Mouse (Mus musculus) neural tube, embryonic 13.5 days (tissue): ENCODE measurements around the gene Fam189a1. TPM values are rescaled to one million over a fixed set of nuclear protein-coding genes. Genes with fewer than 3 reads are reported as not detected.
A peak's percentile ranks its signal among the peaks of the same experiment; 100 is the strongest.

ENCODE experiments used
- ATAC-seq: fragments of 200-750 bp; cut with Nextera tagmentation; 2 replicates; pipeline ENCODE4 v1.8.0; 2017; ENCODE audit warnings: low read depth, mild to moderate bottlenecking, moderate TSS enrichment, moderate library complexity
- H3K27ac ChIP-seq: fragments of 300-500 bp; sonication (generic); replicated peaks from 2 replicates; pipeline ENCODE4 v1.5.1; 2015; ENCODE audit warnings: moderate library complexity, mild to moderate bottlenecking, inconsistent platforms
- H3K27me3 ChIP-seq: fragments of 300-500 bp; sonication (generic); 2 replicates; pipeline ENCODE4 v1.6.1; 2015; ENCODE audit warnings: mild to moderate bottlenecking, inconsistent platforms
- H3K36me3 ChIP-seq: fragments of 300-500 bp; sonication (generic); 2 replicates; pipeline ENCODE4 v1.6.1; 2015; ENCODE audit warnings: mild to moderate bottlenecking, inconsistent platforms
- H3K4me1 ChIP-seq: fragments of 300-500 bp; sonication (generic); replicated peaks from 2 replicates; pipeline ENCODE4 v1.6.1; 2015; ENCODE audit warnings: inconsistent platforms
- H3K4me2 ChIP-seq: fragments of 300-500 bp; sonication (generic); 2 replicates; pipeline ENCODE4 v1.6.1; 2015; ENCODE audit warnings: inconsistent platforms, mild to moderate bottlenecking, moderate library complexity
- H3K4me3 ChIP-seq: fragments of 300-500 bp; sonication (generic); 2 replicates; pipeline ENCODE4 v1.5.1; 2015; ENCODE audit warnings: mild to moderate bottlenecking, inconsistent platforms
- H3K9ac ChIP-seq: fragments of 300-500 bp; sonication (generic); 2 replicates; pipeline ENCODE4 v1.6.1; 2015; ENCODE audit warnings: moderate library complexity, mild to moderate bottlenecking, inconsistent platforms
- H3K9me3 ChIP-seq: fragments of 300-500 bp; sonication (generic); 2 replicates; pipeline ENCODE4 v1.6.1; 2016; ENCODE audit warnings: inconsistent platforms
- WGBS: fragments of 180-500 bp; shearing (Covaris S2); methylation state at CpG from one replicate; pipeline ENCODE4 v1.1.7; 2015; 5-methylcytosine and 5-hydroxymethylcytosine counted together
- polyA plus RNA-seq: library from polyadenylated mRNA; unstranded; fragments of >200 nt; fragmentation: Nextera tagmentation; extraction: Ambion mirVana; gene quantifications from 2 replicates; pipeline ENCODE4 v1.2.1, GENCODE M21; 2015

Gene Fam189a1
- polyA plus RNA-seq, 1 experiment from 2014 or later: 10.8 TPM

DNA sequence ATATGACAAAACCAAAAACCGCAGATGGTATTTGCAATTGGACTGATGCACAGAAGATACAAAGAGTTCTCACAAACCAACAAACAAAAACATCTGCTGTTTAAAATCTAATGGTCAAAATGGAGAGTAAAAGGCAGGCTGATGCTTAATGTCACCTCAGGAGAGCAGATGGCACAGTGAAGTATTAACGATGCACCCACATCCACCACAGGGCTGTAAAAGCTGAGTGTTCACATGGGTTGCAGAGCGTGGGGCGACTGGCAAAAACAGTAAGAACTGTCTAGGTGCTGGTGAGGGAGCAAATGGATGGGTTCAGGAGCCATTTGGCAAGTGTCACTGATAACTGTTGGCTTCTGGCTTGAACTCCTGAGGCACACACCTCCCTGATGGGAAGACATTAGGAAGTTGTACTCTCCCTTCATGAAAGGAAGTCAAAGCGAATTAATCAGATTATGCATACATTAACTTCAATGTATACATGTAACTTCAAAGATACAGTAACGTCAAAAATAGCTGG is 286.8 kb downstream of the Fam189a1 start:
- H3K36me3 ChIP-seq: no peaks in the 10 kb centered on the region
- no peak for ATAC-seq
- H3K9ac ChIP-seq: no peak overlapping the region
- peak overlapping the region; percentile 92; the same call in 1 of the 2 replicates for H3K4me3 ChIP-seq
- no peaks in the 10 kb centered on the region for H3K9me3 ChIP-seq
- WGBS: 67% methylated on average over 6 of the region's 6 CpGs
- H3K4me2 ChIP-seq: peak overlapping the region; percentile 80
- H3K4me1 ChIP-seq: peaks cover 39% of the 10 kb centered on the region
- no peak overlapping the region for H3K27ac ChIP-seq
- no peaks in the 10 kb centered on the region for H3K27me3 ChIP-seq

DNA sequence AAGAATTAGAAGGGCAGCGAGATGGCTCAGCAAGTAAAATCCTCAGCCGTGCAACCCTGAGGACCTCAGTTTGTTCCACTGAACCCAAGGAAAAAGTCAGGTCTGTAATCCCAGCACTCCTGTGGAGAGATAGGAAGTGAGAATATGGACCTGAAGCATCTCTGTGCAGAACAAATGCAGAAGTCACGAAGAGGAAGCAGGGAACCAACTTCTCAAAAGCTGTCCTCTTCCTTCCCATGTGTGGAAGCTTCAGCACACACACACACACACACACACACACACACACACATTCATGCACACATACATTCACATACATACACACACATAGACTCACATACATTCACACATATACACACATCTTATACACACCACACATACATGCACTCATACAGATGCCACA is 292.8 kb downstream of the Fam189a1 start:
- H3K4me2 ChIP-seq: no peak overlapping the region
- no peaks in the 10 kb centered on the region; the same call in 1 of the 2 replicates for H3K4me1 ChIP-seq
- no peak overlapping the region for H3K9ac ChIP-seq
- no peaks in the 10 kb centered on the region for H3K36me3 ChIP-seq
- no peak for ATAC-seq
- WGBS: 92% methylated on average over 3 of the region's 3 CpGs
- H3K27me3 ChIP-seq: no peaks in the 10 kb centered on the region
- H3K4me3 ChIP-seq: no peak overlapping the region
- H3K27ac ChIP-seq: no peak overlapping the region
- no peaks in the 10 kb centered on the region for H3K9me3 ChIP-seq

DNA sequence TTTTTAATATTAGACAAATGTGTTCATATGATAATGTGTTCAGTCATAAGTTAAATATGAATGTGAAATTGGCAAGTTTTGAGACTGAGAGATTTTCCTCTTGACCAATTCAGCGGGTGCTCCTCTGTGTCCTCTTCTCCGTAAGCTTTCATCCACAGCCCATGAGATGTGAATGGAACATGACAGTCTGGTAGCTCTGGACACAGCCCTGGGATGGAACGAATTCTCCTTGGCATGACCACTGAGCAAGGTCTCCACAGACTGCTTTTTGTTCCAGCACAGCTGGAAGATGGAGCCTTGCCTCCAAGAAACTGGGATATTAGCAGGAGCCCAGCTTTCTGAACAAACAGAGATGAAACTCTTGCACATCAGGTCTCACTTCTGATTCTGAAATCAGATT is 293.4 kb downstream of the Fam189a1 start:
- H3K4me1 ChIP-seq: no peaks in the 10 kb centered on the region
- H3K36me3 ChIP-seq: no peaks in the 10 kb centered on the region
- H3K4me2 ChIP-seq: no peak overlapping the region
- ATAC-seq: no peak
- no peak overlapping the region for H3K9ac ChIP-seq
- no peaks in the 10 kb centered on the region for H3K27me3 ChIP-seq
- H3K9me3 ChIP-seq: no peaks in the 10 kb centered on the region
- 79% methylated on average over 3 of the region's 3 CpGs for WGBS
- H3K27ac ChIP-seq: no peak overlapping the region
- H3K4me3 ChIP-seq: no peak overlapping the region

DNA sequence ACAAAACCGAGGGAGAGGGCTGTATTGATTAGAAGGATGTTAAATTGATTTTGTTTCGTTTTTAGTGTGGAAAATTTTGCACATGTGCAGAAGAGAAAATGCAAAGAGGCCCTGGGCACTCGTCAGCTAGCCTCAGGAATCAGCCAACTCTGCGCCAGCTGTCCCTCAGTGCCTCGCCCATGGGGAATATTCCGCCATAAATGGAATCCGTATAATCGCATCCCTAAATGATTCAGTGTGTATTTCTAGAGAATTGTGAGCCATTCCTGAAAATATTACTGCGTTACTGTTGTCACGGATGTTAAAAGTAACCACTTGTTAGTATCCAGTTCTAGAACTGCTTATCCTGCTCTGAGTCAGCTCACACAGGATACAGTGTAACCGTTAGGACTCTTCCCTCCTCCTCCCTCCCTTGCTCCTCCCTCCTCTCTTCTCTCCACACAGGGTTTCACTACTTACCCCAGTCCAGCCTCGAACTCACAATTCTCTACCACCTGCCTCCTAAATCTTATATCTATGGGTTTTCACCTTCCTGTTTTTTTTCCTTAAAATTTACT is 299.8 kb downstream of the Fam189a1 start:
- peak overlapping the region; percentile 43 for H3K4me2 ChIP-seq
- H3K4me1 ChIP-seq: peaks cover 15% of the 10 kb centered on the region
- peak overlapping the region; percentile 79 for H3K27ac ChIP-seq
- no peak overlapping the region for H3K4me3 ChIP-seq
- H3K27me3 ChIP-seq: no peaks in the 10 kb centered on the region
- H3K36me3 ChIP-seq: no peaks in the 10 kb centered on the region
- no peak for ATAC-seq
- 60% methylated on average over 12 of the region's 12 CpGs for WGBS
- H3K9ac ChIP-seq: no peak overlapping the region
- H3K9me3 ChIP-seq: no peaks in the 10 kb centered on the region

DNA sequence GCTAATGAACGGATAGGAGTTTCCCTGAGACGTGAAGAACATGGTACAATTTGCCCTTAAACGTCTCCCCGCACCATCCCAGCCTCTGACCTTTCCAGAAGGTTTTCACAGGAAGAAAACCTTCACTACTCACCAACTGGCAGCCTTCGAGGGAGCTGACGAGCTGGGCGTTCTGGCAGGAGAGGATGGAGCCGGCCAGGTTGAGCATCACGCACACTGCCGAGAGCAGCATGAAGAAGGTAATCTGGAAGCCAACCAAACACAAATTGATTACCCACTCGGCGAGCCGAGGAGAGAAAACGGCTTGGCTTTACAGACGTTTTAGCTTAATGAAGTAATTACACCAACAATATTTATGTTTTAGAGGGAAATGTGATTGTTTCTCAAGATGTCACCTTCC is 300.4 kb downstream of the Fam189a1 start:
- H3K4me3 ChIP-seq: no peak overlapping the region

DNA sequence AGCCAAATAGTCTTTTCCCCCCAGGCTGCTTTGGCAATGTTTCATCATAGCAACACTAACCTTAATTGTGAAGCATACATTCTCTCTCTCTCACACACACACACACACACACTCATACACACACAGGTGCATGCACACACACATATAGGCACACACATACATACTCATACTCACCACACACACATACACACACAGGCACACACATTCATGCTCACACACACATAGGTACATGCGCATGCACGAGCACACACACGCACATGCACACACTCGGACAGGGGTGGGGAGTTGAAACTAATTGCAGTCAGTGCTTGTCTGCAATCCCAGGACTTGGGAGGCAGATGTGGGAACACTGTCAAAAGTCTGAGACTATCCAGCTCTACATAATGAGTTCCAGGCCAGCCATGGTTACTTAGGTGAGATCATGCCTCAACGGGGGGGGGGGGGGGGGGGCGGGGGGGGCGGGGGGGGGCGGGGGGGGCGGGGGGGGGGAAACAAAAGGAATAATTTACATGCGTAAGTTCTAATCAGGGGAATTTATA is 300.9 kb downstream of the Fam189a1 start:
- WGBS: 55% methylated on average over 7 of the region's 10 CpGs
- peaks cover 15% of the 10 kb centered on the region for H3K4me1 ChIP-seq
- H3K4me2 ChIP-seq: peak overlapping the region; percentile 43; the same call in 1 of the 2 replicates
- H3K36me3 ChIP-seq: no peaks in the 10 kb centered on the region
- peak; percentile 62 for ATAC-seq
- H3K27ac ChIP-seq: no peak overlapping the region
- H3K9ac ChIP-seq: no peak overlapping the region
- no peaks in the 10 kb centered on the region for H3K27me3 ChIP-seq
- H3K4me3 ChIP-seq: no peak overlapping the region
- H3K9me3 ChIP-seq: no peaks in the 10 kb centered on the region

More for the DNA sequence above, 300.4 kb downstream of the Fam189a1 start:
- Histone ChIP-seq H3K27me3 (no peaks in the 10 kb centered on the region), H3K27ac (peak overlapping the region; percentile 79), H3K36me3 (no peaks in the 10 kb centered on the region), H3K9me3 (no peaks in the 10 kb centered on the region), H3K4me1 (peaks cover 15% of the 10 kb centered on the region), H3K4me2 (peak overlapping the region; percentile 43), H3K9ac (no peak overlapping the region)
- WGBS: 29% methylated on average over 15 of the region's 15 CpGs
- no peak for ATAC-seq

DNA sequence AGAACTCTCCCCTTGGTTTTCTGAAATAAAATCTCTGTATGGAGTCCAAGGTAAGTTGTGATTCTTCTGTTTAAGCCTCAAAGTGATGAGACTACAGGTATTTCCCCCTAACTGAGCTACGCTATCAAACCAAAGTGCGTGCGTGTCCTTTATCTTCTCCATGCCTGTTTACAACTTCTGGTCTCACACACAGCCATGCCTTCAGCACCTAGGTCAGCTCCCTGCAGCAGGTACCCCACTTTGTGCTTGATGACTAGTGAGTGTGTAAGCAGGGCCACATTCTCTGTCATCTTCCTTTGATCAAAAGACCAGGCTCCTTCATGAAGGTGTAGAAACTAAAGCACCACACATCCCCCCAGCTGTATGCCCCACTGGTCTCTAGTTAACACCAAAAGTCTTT is 305.6 kb downstream of the Fam189a1 start:
- no peak overlapping the region for H3K27ac ChIP-seq
- ATAC-seq: no peak

DNA sequence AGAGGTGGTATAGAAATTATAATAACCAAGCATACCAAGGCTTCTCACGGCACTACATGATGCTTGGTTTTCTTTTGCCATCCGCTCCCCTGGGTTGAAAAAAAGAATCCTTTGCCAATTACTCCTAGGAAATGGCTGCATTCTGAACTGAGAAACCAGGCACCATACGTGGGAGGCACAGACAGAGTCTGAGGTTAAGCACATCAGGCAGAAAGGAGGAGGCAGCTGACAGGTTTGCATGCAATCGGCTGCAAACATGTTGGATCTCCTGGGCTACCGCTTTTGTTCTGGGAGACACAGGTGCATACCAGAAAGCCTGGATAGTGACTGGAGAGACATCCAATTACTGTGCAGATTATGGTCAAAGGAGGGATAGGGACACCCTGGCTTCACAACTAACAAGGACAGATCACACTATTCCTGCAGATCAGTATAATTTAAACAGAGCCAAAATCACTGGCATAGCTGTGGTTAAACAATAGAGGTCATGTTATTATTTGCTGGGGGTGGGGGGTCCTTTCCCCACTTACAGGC is 308.9 kb downstream of the Fam189a1 start:
- Histone ChIP-seq H3K27me3 (peaks cover 10% of the 10 kb centered on the region), H3K9ac (no peak overlapping the region), H3K4me2 (no peak overlapping the region), H3K27ac (no peak overlapping the region), H3K36me3 (no peaks in the 10 kb centered on the region), H3K4me1 (no peaks in the 10 kb centered on the region), H3K4me3 (no peak overlapping the region), H3K9me3 (no peaks in the 10 kb centered on the region)
- 89% methylated on average over 5 of the region's 5 CpGs for WGBS
- ATAC-seq: no peak

More for the DNA sequence above, 305.6 kb downstream of the Fam189a1 start:
- 57% methylated on average over 3 of the region's 3 CpGs for WGBS
- no peak overlapping the region for H3K4me3 ChIP-seq
- peaks cover under 1% of the 10 kb centered on the region for H3K4me1 ChIP-seq
- no peaks in the 10 kb centered on the region for H3K36me3 ChIP-seq
- H3K27me3 ChIP-seq: no peaks in the 10 kb centered on the region
- no peak overlapping the region for H3K4me2 ChIP-seq
- no peak overlapping the region for H3K9ac ChIP-seq
- no peaks in the 10 kb centered on the region for H3K9me3 ChIP-seq

DNA sequence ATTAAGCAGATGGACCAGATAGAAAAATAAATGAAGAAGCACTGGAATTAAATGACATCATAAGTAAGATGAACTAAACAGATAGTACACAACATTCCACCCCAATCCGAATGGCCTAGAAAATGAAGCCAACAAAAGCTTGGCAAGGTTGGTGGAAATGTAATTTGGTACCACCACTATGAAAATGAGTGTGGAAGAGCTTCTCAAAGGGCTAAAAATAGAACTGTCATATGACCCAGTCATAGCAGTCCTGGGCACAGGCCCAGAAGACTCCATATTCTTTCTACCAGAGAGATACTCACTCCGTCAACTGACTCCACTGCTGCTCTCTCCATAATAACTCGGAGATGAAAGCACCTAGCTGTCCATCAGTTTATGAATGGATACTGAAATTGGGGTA is 310.3 kb downstream of the Fam189a1 start:
- H3K4me3 ChIP-seq: no peak overlapping the region
- no peaks in the 10 kb centered on the region for H3K36me3 ChIP-seq
- 89% methylated on average over 3 of the region's 3 CpGs for WGBS
- H3K9ac ChIP-seq: no peak overlapping the region
- no peak overlapping the region for H3K4me2 ChIP-seq
- ATAC-seq: no peak
- H3K4me1 ChIP-seq: peaks cover 7% of the 10 kb centered on the region
- H3K27ac ChIP-seq: no peak overlapping the region
- H3K27me3 ChIP-seq: peaks cover 11% of the 10 kb centered on the region
- H3K9me3 ChIP-seq: no peaks in the 10 kb centered on the region

DNA sequence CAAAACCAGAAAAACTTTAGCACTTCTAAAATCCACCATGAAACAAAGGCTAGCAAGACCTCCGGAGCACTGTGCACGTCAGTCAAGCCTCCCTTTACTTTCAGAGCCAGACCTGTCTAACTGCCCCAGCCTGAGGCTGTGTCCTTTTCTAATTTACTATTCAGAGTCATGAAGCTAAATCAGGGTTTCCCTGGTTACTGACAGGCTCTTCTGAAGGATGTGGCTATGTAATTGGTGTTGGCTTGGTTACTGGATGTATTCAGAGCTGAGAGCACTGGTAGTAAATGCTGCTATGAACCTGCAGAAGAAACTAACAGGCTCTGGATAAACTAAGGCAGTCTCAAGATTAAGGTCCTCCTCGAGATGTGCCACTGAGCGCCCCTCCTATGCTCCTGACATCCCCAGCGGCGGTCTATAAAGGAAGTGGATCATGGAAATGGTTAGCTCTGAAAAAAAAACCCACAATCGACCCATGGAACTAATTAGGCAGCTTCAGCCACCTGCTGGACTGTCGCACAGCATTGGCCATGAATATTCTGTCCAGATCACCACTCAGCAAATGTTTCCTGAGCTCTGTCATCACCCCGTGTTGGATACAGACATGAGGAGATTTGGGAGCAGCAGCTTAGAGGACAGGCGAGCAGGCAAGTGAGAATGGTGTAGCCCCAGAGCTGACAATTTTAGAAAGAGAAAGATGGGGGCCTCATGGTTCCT is 315.3 kb downstream of the Fam189a1 start:
- Histone ChIP-seq H3K4me1 (peaks cover 30% of the 10 kb centered on the region), H3K4me3 (no peak overlapping the region), H3K9ac (no peak overlapping the region), H3K4me2 (peak overlapping the region; percentile 4; the same call in 1 of the 2 replicates), H3K27me3 (peaks cover 20% of the 10 kb centered on the region), H3K27ac (peak overlapping the region; percentile 61), H3K36me3 (no peaks in the 10 kb centered on the region), H3K9me3 (no peaks in the 10 kb centered on the region)
- peak; percentile 83 for ATAC-seq
- 25% methylated on average over 10 of the region's 10 CpGs for WGBS

DNA sequence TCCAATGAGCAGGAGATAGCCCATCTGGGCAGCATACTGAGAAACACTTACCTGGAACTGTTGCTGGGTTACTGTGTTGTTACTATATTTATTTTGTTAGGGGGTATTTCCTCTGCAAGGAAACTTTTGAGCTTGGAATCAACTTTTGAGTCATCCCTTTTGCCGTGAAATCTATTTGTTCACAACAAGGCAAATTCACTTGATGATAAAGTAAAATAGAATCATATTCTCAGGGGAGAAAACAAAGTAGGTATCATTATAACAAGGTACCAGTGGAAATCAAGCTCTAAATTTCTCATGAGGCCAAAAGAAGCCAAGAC is 315.8 kb downstream of the Fam189a1 start:
- Histone ChIP-seq H3K4me1 (peaks cover 30% of the 10 kb centered on the region), H3K9ac (no peak overlapping the region), H3K27ac (peak overlapping the region; percentile 61), H3K4me3 (peak overlapping the region; percentile 29; the same call in 1 of the 2 replicates), H3K36me3 (no peaks in the 10 kb centered on the region), H3K27me3 (peaks cover 20% of the 10 kb centered on the region), H3K9me3 (no peaks in the 10 kb centered on the region), H3K4me2 (peak overlapping the region; percentile 55)
- 50% methylated on average over 1 of the region's 1 CpGs for WGBS
- no peak for ATAC-seq

DNA sequence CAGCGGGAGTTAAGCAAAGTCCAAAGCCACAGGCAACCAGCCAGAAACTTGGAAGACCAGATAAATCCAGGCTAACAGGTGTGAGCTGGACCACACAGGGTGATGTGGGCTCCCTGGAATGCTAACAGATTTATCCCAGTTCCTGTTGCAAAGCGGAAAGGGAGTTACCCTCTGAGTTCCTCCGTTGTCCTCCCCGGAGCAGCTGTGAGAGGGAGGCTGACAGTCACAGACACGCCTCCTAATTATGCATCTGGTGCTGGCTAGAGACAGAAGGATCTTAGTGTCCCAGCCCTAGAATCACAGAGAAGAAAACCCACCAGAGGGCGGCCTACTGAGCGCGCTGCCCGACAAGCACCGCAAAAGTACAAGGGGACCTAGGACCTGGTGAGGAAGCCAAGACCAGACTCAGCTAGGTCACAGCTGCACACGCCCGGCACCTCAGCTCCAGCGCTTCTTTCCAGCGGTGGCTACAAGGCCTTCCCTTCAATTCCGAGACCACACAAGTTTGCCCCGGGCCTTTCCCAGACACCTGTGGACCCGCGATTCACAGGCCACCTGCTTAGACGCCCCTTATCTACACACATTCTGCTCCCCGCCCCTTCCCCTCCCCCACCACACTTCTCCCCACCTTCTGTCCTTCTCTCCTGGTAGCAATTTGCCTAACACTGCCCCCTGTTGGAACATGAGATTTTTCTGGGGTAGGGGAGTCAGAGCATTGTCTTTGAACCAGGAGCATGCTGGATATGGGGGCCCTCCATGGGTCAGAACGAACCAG is 316.4 kb downstream of the Fam189a1 start:
- Histone ChIP-seq H3K36me3 (no peaks in the 10 kb centered on the region), H3K9ac (no peak overlapping the region), H3K27ac (peak overlapping the region; percentile 61), H3K4me2 (peak overlapping the region; percentile 55), H3K4me3 (peak overlapping the region; percentile 29), H3K9me3 (no peaks in the 10 kb centered on the region), H3K4me1 (peaks cover 30% of the 10 kb centered on the region), H3K27me3 (peaks cover 20% of the 10 kb centered on the region)
- 1% methylated on average over 21 of the region's 21 CpGs for WGBS
- peak; percentile 77 for ATAC-seq
